Mouse (Mus musculus) cerebellum, adult 9-10 months (tissue): ENCODE results near the gene Hist2h3c1.
"Not testable (repeated sequence)": the region's sequence is repeated elsewhere in the genome, so short reads cannot be mapped to it uniquely, and the experiment has no call there.

Experiments used
- DNase-seq: peaks from one replicate; pipeline ENCODE4 v3.0.0; 2022

The Hist2h3c1 gene

DNA sequence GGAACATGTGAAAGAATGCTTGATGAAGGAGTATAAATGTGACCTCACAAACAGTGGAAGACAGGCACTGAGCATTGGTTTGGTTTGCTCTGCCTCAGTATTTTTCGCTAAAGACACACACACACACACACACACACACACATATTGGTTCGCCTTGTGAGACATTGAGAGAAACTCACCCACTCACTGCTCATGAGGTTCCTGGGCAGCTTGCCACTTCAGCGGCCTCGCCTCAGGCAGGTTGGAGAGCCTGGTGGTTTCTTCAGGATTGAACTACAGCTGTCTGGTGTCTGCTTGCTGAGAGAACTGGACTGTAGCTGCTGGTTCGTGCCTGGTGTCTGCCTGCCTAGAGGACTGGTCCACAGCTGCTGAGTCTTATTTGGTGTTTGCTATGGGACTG lies 13.7 kb downstream of the Hist2h3c1 start:
- DNase-seq: peak; percentile 47

DNA sequence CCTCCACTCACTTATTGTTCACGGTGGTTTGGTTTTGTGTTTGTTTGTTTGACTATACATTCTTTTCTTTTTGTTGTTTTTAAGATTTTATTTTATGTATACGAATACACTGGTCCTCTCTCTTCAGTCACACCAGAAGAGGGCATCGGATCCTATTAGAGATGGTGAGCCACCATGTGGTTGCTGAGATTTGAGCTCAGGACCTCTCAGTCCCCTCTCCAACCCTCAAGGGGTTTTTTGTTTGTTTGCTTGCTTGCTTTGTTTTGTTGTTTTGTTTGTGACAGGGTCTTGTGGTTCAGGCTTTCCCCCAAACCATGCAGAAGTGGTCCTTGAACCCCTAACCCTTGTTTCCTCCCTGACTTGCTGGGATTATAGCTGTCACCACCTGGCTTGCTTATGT lies 15.1 kb downstream of the Hist2h3c1 start:
- DNase-seq: no peak

DNA sequence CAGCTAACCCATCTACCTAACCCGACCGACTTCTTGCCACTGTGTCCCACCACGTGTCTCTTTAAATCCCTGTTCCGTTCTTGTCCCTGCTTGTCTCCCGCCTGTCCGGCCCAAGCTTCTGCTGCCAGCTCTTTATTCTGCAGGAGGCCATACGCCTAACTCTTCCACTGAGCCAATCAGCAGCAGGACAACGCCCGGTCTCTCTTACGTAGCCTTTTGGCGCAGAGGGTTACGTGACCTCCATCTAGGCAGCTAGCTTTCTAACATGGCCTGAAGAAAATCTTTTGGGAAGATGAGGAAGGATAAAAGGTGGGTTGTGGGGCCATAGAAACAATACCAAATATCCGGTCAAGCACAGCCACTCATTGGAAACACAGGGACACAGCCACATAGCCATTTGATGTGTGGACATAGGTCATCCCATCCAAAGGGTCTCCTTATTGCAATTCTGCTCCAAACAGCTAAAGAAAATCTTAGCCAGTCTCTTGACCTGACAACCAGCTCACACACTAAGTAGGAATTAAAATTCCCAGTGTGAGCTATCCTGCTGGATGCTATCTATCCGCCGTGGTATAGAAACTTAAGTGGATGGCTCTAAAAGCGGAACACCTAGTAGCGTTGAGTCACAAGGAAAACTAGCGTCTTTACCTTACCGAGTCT lies 15.9 kb downstream of the Hist2h3c1 start:
- DNase-seq: peak; percentile 95

DNA sequence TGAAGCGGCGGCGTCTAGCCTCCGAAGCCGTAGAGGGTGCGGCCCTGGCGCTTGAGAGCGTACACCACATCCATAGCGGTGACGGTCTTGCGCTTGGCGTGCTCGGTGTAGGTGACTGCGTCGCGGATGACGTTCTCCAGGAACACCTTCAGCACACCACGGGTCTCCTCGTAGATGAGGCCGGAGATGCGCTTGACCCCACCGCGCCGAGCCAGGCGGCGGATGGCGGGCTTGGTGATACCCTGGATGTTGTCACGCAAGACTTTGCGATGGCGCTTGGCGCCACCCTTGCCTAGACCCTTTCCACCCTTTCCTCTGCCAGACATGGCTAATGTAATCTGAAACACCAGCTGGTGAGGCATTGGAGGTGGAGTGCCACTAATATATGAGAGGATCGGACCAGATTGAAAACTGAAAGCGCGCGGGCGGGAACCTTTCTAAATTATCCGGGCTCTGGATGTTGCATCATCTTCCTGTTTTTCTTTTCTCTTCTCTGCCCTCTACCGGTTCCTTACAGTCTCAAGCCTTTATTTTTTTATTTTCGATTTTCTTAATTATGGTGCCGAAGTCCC lies 16.6 kb downstream of the Hist2h3c1 start, which contains the start of gene Hist2h4:
TSS of gene Hist2h4 (minus strand) at position 333 of the 572 bp plus-strand sequence.
- DNase-seq: peak; percentile 100

DNA sequence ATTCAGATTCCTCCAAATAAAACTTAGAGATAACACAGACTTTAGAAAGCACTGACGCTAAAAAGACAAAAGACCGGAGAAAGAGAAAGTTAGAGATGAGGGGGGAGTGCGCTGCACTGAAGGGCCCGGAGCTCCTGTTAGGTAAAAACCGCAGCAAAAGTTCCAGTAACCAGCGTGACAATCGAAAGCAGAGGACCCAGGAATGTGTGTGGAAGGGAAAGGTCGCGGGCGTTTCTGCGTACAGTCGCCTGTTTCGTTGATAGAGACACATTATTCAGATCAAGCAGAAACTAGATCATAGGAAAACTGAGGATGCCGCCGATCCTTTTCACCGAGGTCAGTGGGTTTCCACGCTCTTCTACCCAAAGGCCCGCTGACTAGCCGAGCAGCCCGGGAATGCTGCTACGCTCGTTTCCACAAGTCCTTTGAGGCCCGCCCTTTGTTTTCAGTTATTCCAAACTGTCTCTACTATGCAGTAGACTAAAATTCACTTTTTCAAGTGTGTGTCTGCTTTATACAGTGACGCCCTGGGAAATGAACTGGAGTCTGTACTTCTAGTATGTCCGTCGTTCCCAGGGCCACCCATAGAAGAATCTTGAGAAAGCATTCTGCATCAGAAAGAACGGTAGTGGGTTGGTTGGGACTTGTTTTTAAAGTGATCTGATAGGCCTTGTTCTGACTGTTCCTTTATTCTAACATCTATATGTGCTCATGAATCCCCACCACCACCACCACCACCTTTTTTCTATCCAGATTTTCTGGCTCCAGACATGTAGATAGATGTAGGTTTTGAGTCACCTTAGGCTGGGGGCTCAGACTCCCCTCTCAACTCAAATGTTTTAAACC lies 17.3 kb downstream of the Hist2h3c1 start:
- DNase-seq: peak; percentile 63

DNA sequence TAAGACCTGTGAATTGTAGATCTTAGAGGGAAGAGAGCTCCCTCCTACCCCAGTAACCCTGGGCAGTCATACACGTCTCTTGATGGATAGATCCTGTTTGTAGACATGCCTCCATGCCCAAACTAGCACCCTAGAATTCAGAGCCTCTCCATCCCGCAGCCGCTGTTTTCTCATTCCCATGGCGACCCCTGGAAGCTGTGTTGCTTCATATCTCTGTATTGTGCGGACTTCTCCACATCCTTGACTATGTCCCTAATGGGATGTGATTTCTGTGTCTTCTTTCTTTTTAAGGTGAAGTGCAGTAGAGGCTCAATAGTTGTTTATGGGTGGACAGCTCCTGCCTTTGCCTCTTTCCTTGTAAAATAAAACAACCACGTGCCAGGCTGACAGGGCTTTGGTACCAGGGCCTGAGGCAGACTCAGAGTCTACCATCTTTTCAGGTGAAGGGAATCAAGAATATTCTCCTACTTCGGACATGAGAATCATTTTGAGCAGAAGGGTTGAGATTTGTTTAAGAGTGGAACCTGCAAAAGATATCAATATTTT lies 18.0 kb downstream of the Hist2h3c1 start:
- DNase-seq: no peak

DNA sequence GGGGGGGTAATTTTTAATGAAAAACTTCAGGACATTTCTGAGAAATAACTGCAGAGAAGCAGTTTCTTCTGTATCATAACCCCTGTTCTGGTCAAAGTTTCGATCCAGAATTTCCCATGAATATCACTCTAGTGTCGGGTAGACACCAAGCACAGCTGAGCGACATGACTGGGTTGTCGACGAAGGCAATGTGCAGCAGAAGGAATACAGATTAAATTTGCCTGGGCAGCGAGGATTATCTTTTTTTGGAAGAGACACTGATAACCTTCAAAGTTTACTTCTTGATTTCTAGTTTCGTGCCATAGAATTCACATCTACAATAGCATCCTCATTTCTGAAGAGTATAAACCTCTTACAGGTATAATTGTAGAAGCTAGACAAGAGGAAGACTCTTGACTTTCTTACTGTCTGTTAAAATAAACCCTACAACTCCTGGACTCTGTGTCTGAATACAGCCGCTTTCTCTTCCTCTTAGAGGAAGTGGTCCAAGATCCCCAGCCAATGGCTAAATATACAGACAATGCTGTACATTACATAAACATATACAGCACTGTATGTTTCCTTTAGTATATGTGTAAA lies 19.7 kb downstream of the Hist2h3c1 start:
- peak; percentile 34 for DNase-seq

DNA sequence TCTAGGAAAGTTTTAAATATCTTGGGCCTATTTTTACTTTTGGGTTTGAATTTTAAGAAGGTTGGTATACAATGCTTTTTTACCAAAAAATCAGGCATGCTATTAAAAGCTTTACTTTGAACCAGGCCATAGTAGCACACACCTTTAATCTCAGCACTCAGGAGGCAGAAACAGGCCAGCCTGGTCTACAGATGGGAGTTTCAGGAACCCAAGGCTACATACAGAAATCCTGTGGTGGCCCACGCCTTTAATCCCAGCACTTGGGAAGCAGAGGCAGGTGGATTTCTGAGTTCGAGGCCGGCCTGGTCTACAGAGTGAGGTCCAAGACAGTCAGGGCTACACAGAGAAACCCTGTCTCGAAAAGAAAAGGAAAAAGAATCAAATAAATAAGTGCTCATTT lies 21.1 kb downstream of the Hist2h3c1 start:
- no peak for DNase-seq

DNA sequence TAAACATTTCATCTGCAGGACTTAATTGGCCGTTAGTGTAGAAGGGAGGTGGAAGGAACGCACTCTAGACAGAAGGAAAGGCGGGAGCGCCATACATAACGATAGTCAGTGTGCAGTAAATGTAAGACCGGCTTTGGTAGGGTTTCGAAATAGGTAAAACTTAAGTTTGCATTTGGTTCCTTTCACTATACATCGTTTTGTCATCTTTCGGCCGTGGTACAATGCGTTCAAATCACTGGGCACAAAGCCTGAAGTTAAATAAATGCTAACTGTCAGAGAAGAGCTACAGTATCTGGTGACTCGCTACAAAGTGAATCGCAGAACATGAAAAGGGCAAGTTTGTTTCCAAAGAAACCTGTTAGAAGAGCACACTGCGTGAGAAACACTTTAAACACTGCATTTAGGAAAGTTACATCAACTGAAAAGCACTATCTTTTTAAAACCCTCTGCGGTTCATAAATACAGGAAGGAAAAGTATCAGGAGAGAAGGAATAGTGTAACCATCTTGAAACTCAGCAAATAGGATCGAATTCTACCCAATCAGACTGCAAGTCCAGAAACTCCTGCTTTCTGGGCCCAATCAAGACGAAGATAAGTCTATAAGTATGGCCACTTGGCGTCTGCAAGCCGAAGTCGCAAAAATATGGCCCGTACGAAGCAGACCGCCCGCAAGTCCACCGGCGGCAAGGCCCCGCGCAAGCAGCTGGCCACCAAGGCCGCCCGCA lies 21.7 kb downstream of the Hist2h3c1 start, which contains the start of gene Hist2h3b:
TSS of gene Hist2h3b (plus strand) at position 604 of the 725 bp plus-strand sequence.
- DNase-seq: peak; percentile 90

DNA sequence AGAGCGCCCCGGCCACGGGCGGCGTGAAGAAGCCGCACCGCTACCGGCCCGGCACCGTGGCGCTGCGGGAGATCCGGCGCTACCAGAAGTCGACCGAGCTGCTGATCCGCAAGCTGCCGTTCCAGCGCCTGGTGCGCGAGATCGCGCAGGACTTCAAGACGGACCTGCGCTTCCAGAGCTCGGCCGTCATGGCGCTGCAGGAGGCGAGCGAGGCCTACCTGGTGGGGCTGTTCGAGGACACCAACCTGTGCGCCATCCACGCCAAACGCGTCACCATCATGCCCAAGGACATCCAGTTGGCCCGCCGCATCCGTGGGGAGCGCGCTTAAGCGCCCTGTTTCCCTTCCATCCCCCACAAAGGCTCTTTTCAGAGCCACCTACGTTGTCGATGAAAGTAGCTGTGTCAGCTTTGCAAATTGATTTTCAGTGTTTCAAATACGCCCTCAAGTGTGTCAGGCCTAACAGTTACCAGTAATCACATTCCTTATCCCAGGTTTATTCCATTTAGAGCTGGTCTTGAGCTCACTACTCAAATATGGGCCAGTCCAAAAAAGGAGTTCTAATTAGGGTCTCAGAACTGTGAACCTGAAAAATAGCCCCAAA lies 22.4 kb downstream of the Hist2h3c1 start:
- DNase-seq: not testable (repeated sequence)

DNA sequence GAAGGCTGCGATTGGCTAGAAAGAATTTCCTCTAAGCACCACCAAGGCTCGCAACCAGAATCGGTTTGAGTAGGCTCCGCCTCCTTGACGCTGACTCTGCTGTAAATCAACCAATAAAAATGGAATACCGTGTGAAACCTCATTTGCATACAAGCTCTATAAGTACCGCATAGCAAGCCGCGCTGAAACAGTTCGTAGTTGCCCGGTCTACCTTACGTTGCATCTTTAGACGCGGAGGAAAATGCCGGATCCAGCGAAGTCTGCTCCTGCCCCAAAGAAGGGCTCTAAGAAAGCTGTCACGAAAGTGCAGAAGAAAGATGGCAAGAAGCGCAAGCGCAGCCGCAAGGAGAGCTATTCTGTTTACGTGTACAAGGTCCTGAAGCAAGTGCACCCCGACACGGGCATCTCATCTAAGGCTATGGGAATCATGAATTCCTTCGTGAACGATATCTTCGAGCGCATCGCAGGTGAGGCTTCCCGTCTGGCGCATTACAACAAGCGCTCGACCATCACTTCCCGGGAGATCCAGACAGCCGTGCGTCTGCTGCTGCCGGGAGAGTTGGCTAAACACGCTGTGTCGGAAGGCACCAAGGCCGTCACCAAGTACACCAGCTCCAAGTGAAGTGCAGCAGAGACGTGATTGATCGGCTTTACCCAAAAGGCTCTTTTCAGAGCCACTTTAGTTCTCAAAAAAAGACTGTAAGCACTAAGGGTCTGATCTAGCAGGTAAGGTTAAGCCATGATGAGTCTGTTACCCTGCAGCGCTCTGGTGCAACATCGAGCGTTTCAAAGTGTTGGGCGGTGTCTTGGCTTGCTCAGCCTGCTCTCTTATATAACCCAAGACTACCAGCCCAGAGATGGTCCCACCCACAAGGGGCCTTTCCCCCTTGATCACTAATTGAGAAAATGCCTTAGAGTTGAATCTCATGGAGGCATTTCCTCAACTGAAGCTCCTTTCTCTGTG lies 23.3 kb downstream of the Hist2h3c1 start, which contains the start of gene Hist2h2bb:
TSS of gene Hist2h2bb (plus strand) at position 242 of the 964 bp plus-strand sequence.
- peak; percentile 98 for DNase-seq

DNA sequence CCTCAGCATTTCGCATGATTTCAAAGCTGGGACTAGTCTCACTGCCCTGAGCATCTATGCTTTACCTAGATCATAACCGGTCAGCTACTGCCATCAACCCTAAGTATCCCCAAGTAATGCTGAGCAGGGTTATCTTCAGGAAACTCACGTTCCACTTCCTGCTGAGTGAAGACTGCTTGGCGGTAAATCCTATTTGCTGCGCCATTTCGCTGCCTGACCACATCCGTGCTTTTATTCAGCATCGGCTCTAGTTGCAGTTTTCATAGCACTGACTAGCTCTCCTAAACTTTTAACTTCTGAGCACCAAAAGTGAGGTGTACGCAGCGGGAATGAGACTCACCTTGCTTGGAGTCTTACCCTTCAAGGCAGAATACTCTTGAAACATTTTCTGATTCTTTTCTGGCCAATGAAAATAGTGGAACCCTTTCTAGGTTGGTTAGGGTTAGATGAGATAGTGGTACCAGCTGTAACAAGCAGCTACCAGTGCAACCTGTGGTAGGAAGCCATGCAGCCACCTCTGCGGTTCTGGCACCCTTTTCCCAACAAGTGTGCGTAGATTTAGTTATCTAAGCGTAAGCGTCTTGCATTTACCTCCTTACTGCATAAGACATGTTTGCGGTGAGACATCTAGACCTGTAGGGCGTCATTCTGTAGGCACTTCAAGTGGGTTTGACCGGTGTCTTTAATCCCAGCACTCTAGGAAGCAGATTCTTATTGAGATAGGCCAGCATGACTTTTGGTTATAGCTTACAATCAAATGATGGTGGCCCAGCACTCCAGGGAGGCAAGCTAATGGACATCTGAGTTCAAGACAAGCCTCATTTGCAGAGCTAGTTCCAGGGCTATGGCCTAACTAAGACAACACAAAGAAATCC lies 27.3 kb downstream of the Hist2h3c1 start:
- peak; percentile 48 for DNase-seq

DNA sequence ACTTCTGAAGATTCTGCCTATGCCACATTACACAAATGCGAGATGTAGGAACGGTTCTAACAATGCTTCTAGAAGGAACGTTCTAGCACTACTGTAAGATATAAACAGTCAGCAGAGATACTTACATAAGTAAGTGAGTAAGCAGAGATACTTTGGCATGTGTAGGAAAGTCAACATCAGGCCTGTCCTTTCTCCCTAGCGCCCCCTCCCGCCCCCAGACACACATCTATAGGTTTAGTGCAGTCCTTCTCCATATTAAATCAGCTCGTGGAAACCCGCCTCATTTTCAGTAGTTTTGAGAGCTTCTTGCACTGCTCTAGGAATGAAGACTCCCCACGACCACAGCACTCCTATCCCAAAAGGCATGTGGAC lies 30.9 kb downstream of the Hist2h3c1 start:
- peak; percentile 63 for DNase-seq

DNA sequence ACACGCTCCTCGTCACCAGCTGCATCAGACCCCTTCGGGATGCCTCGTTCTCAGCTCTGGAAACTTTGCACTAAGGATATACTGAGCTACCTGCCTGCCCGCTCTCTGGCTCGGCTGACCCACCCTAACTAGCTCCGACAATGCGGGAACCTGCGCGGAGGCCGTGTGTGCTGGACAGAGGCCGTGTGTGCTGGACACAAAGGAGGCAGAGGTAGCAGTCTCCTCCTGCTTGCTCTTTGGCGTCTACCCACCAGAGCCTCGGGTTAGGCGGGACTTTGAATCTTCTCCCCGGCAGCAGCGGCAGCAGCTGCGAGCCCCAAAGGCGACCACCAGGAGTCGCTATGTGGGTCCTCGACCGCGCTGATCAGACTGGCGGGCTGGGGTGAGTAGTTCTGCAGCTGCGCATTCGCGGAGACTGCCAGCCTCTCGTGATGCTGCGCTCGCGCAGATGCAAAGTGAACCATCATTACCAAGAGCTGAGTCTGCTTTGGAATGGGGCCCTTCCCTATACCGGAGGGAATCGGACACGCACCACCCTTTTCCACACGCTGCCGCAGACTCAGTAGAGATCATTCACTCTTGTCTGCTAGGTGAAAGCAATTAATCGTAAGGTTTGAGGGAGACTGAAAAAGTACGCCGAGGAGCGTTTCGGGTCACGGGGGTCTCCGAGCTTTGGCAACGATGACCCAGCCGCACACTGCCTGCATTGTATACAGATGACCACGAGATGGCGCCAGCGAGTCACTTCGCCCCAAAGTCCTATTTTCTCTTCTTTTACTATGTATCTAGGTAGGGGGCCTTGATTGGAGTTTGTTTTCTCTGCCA lies 31.5 kb downstream of the Hist2h3c1 start:
- peak; percentile 91 for DNase-seq

DNA sequence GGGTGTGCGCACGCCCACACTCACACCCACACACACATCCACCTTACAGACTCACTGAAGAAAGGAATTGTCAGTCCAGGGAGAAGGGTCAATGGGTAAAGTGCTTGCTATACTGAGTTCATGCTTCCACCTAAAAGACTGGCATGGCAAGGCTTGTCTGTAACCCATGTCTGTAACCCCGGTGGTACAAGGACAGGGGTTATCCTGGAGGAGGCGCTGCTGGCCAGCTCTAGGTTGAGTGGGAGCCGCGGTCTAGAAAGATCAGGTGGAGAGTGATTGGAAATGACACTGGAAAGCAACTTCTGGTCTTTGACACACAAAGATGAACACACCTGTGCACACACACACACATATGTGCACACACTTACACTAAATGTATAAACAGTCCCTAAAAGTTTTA lies 34.2 kb downstream of the Hist2h3c1 start:
- DNase-seq: peak; percentile 17

DNA sequence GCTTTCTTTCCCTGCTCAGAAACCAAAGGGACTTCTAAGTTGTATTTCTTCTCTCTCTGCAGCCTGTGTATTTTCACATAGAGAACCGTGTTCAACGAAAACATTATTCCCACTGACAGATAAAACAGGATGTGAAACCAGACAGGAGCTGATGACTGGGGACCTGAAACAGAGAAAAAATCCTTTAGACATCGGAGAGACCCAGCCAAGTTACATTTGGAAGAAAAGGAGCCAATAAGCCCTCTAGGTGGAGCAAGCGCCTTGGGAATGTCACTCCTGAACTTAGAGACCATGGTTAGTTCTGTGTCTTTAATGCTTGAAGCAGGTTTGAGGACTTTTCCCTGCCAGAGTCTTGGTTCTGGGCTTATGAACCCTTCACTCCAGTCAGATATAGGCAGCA lies 38.0 kb downstream of the Hist2h3c1 start:
- DNase-seq: no peak

DNA sequence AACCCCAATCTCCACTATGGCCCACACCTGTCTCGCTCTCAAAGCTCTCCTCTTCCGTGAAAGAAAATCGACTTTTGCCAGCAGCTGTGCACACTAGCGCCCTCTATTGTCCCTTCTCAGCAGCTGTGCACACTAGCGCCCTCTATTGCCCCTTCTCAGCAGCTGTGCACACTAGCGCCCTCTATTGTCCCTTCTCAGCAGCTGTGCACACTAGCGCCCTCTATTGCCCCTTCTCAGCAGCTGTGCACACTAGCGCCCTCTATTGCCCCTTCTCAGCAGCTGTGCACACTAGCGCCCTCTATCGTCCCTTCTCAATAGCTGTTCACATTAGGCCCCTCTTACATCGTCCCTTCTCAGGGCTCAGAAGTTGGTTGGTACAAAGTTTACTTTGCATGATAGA lies 40.8 kb downstream of the Hist2h3c1 start:
- DNase-seq: not testable (repeated sequence)

DNA sequence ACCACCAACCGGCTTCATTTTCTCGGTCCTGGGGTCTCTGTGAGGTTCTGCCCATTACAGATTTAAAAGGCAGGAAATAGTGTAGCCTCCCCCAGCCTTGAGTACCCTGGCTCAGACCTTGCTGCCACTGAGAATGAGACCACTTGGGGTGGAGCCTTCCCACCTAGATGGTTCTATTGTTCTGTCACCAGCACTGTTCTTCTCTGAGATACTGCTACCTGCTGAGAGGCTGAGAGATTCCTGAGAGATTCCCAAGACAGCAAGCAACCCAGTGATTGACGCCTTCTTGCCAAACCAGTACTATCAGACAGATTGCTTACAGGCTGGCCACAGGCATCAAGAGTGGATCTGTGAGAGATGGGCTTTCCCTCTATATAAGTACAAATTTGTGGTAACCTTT lies 42.7 kb downstream of the Hist2h3c1 start:
- DNase-seq: no peak

DNA sequence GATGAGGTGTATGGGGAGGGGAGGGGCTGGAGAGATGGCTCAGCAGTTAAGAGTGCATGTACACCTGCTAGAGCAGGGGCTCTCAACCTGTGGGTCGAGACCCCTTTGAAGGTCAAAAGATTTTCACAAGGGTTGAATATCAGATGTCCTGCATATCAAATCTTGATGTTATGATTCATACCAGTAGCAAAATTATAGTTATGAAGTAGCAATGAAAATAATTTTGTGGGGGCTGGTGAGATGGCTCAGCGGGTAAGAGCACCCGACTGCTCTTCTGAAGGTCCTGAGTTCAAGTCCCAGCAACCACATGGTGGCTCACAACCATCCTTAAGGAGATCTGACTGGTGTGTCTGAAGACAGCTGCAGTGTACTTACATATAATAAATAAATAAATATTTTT lies 44.2 kb downstream of the Hist2h3c1 start:
- DNase-seq: not testable (repeated sequence)
